Mouse (Mus musculus): ENCODE measurements around the gene Ddx31. TPM values are rescaled to one million over a fixed set of nuclear protein-coding genes. Genes with fewer than 3 reads are reported as not detected.

The Ddx31 gene
- polyA plus RNA-seq, 1 experiment = 3.1 TPM

DNA sequence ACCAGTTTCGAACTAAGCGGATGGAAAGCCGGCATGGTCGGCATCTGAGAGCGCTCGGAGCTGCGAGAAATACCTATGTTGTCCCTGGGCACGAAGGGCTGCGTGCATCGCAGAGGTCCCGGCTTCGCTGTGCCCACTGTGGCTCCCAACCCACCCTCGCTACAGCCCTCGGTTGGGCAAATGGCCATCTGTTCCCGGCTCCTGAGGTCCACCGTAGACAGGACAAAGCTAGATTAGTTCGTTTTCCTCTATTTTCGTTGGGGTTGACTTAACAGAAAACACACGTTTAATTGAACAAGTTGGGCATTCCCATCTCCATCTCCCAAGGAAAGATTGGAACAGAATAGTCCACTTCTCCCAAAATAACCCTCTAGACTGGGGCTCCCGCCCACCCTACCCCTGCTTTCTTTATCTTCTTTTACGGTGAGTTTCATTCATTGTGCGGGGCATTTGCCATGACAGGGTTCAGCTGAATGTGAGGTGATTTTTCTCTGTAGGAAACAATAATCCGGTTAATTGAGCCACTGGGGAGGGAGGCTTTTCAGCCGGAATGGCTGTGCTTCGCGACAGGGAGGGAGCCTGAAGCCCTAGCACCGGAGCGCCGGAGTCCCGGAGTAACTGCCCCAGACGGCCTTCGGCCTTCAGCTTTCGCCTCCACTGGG is 72.0 kb downstream of the Ddx31 start:
- DNase-seq (ENCODE audit: low read depth) = no peak

DNA sequence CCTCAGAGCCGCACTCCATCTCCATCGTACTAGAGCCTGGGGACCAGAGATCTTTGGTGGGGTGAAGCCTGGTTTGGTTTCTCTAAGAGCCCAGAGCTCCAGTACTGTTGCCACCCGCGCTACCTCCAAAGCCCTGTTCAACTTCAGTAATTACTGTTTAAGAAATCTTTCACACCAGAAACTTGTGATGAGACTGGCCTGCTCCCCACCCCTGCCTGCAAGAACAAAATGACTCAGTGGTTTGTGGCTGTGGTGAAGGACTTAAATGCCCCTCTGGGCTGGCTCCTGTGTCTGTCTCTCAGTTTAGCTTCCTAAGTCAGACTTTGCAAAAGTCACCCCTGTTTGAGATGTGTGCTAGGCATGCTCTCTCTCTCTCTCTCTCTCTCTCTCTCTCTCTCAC is 72.8 kb downstream of the Ddx31 start:
- no peak for DNase-seq (ENCODE audit: low read depth)

DNA sequence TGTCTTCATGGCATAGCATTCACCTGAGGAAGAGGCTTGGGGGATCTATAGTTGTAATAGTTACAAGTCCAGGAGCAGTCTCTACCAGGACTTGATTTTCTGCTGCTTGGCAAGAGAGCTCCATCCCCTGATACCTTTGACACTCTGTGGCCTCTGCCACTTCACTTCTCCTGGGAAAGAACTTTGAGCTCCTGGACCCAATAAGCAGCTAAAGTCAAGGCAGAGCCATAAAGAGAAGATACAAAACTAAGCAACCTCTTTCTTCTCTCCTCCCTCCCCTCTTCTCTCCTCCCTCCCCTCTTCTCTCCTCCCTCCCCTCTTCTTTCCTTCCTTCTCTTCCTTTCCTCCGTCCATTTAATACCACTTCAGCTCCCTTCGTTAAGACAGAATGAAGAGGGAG is 73.9 kb downstream of the Ddx31 start:
- no peak for DNase-seq (ENCODE audit: low read depth)

DNA sequence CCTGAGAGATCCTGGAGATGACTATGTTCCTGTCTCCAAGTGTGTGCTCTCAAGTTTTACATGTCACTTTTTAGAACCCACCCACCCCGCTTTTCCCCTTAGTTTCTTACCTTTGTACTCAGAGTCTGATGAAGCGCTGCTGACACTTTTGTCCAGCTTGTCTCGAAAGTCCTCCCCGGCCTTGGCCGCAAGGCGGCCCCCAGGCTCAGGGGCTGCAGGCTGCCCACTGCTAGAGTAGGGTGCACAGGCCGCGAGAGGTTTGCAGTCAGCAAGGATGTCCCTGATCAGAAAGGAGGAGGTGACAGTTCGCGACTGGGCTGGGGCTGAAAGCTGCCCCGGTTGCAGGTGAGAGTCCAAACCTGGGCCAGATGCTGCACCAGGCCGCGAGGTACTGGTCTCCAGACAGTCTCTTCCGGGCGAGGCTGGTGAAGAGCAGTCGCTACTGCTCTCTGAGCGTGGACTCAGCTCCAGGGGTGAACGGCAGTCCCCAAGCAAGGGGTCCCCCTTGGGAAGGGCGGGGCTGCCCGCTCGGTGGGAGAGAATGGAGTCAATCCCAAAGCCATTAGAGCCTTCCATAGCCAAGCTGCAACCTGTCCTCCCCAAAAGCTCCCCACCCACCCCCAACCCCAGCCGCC is 75.0 kb downstream of the Ddx31 start:
- DNase-seq (ENCODE audit: low read depth) = no peak

GRCm38 (mm10) chr2:28915768-28916512 is 75.7 kb downstream of the Ddx31 start:
- no peak for DNase-seq (ENCODE audit: low read depth)

GRCm38 (mm10) chr2:28916513-28916865 is 76.3 kb downstream of the Ddx31 start, which contains the start of gene Barhl1:
Gene Barhl1, minus strand, starts transcription at chr2:28916668.
- DNase-seq (ENCODE audit: low read depth) = no peak

GRCm38 (mm10) chr2:28917156-28917517 is 76.9 kb downstream of the Ddx31 start:
- DNase-seq (ENCODE audit: low read depth) = no peak

- no peak for DNase-seq (ENCODE audit: low read depth)
Measured at GRCm38 (mm10) chr2:28917518-28918361, 77.5 kb downstream of the Ddx31 start.

DNA sequence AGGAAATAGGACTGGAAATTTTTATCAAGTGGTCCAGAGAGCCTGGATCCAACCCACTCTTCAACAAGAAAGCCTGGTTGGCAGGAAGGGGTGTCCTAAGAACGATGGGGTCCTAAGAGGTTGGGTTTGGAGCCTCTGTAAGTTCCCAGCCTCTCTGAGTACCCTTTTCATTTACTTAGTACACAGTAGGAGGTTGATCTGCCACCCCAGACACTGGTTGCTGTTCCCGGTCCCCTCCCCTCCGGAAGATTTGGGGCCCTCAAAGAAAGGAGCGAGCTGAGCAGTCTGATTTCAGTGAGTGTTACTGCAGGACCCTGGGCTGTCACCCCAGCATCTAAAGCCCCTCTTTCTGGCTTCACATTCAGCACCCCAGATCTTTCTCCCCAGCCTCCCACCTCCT is 78.8 kb downstream of the Ddx31 start:
- DNase-seq (ENCODE audit: low read depth) = no peak

GRCm38 (mm10) chr2:28923912-28924311 is 83.7 kb downstream of the Ddx31 start:
- no peak for DNase-seq (ENCODE audit: low read depth)

DNA sequence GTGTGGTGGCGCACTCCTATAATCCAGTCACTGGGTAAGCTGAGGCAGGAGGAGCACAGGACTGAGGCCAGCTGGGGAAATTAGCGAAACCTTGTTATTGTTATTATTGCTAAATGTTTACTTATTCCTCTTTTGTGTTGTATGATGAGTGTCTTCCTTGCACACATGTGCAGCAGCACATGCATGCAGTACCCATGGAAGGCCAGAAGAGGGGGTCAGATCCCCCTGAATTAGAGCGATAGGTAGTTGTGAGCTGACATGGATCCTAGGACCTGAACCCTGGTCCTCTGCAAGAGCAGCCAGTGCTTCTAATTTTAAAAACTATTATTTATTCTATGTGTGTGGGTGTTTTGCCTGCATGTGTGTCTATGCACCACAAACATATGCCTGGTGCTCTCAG is 90.4 kb downstream of the Ddx31 start:
- DNase-seq (ENCODE audit: low read depth) = no peak

- no peak for DNase-seq (ENCODE audit: low read depth)
Measured at GRCm38 (mm10) chr2:28938997-28939396, 98.8 kb downstream of the Ddx31 start.

DNA sequence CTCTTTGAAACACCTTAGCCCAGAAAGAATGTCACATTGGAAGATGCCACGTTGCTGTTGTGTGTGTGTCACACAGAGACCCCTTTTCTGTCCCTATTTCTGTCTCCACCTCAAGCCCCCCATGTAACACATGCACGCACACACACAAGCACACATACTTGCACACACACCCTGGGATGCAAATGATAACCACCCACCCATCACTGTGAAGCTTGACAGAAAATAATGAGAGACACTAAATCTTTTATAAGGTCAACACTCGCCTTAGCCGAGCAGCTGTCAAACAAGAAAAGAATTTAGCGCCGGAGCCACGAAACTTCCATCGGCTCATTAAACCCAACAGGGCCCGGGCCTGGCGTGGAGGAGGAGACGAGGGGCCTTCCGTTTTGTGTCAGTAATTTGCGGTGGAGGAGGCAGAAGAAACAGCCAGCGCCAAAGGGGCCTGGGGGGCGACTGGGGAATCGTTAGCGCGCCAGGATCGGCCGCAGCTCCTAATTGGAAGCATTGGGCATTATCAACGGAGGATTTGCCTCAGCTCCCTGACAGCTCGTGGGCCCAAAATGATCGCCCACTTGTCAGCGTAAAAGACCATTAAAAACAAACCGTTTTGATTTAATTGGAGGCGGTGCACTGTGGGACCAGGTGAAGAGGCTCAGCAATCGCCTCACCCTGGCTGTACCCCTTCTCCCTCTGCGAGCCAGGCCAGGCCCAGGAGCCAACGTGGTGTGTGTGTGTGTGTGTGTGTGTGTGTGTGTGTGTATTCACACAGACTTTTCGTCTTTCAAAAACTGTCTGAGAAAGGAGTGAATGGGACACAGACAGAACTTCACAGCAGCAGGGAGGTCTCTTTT is 103.7 kb downstream of the Ddx31 start:
- no peak for DNase-seq (ENCODE audit: low read depth)

GRCm38 (mm10) chr2:28945388-28945787 is 105.2 kb downstream of the Ddx31 start:
- no peak for DNase-seq (ENCODE audit: low read depth)

- DNase-seq (ENCODE audit: low read depth) = no peak
Measured at GRCm38 (mm10) chr2:28946312-28946711, 106.1 kb downstream of the Ddx31 start.

GRCm38 (mm10) chr2:28952981-28953380 is 112.8 kb downstream of the Ddx31 start:
- DNase-seq (ENCODE audit: low read depth) = no peak

DNA sequence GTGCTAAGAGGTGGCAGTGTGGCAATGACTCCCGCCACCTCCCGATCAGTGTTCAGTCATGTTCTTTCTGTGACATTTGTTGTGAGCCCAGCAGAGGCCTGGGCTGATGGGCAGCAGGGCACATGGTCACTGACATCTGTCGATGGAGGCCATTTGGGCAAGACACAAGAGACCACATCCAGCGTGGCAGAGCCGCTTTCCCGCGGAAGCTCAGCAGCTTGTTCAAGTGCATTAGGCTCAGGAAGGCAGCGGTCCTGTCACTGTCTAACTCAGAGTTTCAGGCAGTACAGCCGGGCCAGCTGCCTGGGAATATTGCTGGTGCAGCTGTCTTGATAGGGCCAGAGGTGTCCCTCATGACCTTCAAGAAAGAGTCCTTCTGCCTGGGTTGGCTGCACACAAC is 114.4 kb downstream of the Ddx31 start:
- DNase-seq (ENCODE audit: low read depth) = no peak
